Mouse (Mus musculus): ENCODE data around the gene Ormdl3.

DNA sequence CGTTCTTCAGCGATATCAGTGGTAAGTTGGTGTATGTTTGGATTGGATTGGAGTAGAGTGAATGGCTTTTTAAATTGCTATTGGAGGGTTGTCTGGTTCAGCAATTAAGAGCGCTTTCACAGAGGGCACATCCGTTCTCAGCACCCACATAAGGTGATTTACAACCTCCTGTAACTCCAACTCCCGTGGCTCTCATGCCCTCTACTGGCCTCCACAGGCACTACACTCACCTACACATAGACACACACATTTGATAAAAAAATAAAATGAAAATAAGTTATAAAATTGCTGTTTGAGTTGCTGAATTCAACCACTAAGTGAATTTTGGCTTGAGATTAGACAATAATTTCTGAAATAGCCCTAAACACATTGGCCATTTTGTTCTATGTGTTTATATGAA, 46.8 kb downstream of the Ormdl3 start:
- TF ChIP-seq POLR2AphosphoS5 (IDR thresholded peaks at IDR 0.05; ENCODE audit: borderline replicate concordance, low read depth, low read length) (no peak), GATA1 (IDR thresholded peaks at IDR 0.05; ENCODE audit: low read depth, low read length) (no peak), POLR2A (IDR thresholded peaks at IDR 0.05; ENCODE audit: control insufficient read depth in 1 of 2, insufficient read depth in 1 of 2, low read depth in 1 of 2, low read length in 2 of 2, poor library complexity in 1 of 2) (no peak), TBP (IDR thresholded peaks at IDR 0.05; ENCODE audit: low read depth, low read length) (no peak), RAD21 (IDR thresholded peaks at IDR 0.05; ENCODE audit: low read depth, low read length) (peak; percentile 31), CTCF (IDR thresholded peaks at IDR 0.05 in 2 of 3, conservative IDR thresholded peaks at IDR 0.05 in 1 of 3; ENCODE audit: control insufficient read depth in 1 of 3, insufficient read depth in 1 of 3, low read depth in 2 of 3, low read length in 3 of 3, poor library complexity in 1 of 3, severe bottlenecking in 1 of 3) (peak; percentile 30 to 43 (median 41); a peak in 5 of 6 replicates), MAZ (IDR thresholded peaks at IDR 0.05; ENCODE audit: low read depth, low read length) (no peak), MXI1 (IDR thresholded peaks at IDR 0.05; ENCODE audit: low read depth, low read length) (no peak)

All from MEL (cell line).